Mouse (Mus musculus) stomach, postnatal 0 days (tissue): ENCODE measurements at regions not wholly inside any gene's neighbourhood (a gene's known extent, or its start where the extent isn't known, plus 50 kb on each side); places are given as distances from the start of the nearest gene placed in this dataset.
A peak's percentile ranks its signal among the peaks of the same experiment; 100 is the strongest.

Source experiments
- ATAC-seq: fragments of 200-750 bp; cut with Nextera tagmentation; 2 replicates; pipeline ENCODE4 v1.8.0; 2017; ENCODE audit not compliant: low FRiP score, low TSS enrichment
- DNase-seq: peaks from one replicate; pipeline ENCODE4 v3.0.0-alpha.2; 2016; ENCODE audit warnings: low spot score
- H3K27ac ChIP-seq: fragments of 300-500 bp; sonication (generic); replicated peaks from 2 replicates; pipeline ENCODE4 v1.5.1; 2014; ENCODE audit warnings: mild to moderate bottlenecking, control low read depth
- H3K27me3 ChIP-seq: fragments of 300-500 bp; sonication (generic); 2 replicates; pipeline ENCODE4 v1.6.1; 2014; ENCODE audit warnings: low read length; ENCODE audit not compliant: control insufficient read depth, insufficient read depth
- H3K36me3 ChIP-seq: fragments of 300-500 bp; sonication (generic); 2 replicates; pipeline ENCODE4 v1.6.1; 2014; ENCODE audit warnings: low read length, mixed read lengths; ENCODE audit not compliant: control insufficient read depth, insufficient read depth
- H3K4me1 ChIP-seq: fragments of 300-500 bp; sonication (generic); replicated peaks from 2 replicates; pipeline ENCODE4 v1.6.1; 2014; ENCODE audit warnings: antibody characterized with exemption; ENCODE audit not compliant: control insufficient read depth, insufficient read depth
- H3K4me2 ChIP-seq: fragments of 300-500 bp; sonication (generic); replicated peaks from 2 replicates; pipeline ENCODE4 v1.6.1; 2014; ENCODE audit warnings: low read depth, mild to moderate bottlenecking, control low read depth, moderate library complexity
- H3K4me3 ChIP-seq: fragments of 300-500 bp; sonication (generic); 2 replicates; pipeline ENCODE4 v1.5.1; 2014; ENCODE audit warnings: low read depth, low read length, control low read depth
- H3K9ac ChIP-seq: fragments of 300-500 bp; sonication (generic); 2 replicates; pipeline ENCODE4 v1.6.1; 2014; ENCODE audit warnings: mild to moderate bottlenecking, low read length, control low read depth, mixed read lengths
- H3K9me3 ChIP-seq: fragments of 300-500 bp; sonication (generic); 2 replicates; pipeline ENCODE4 v1.6.1; 2016; ENCODE audit warnings: low read length; ENCODE audit not compliant: control insufficient read depth
- CTCF ChIP-seq: IDR thresholded peaks from 2 replicates; pipeline ENCODE4 v1.5.1; 2016; ENCODE audit warnings: antibody characterized with exemption, low read depth, mild to moderate bottlenecking, moderate library complexity
- EP300 ChIP-seq: optimal IDR thresholded peaks from 2 replicates; pipeline ENCODE3; 2016; ENCODE audit warnings: antibody characterized with exemption
- WGBS: fragments of 180-500 bp; shearing (Covaris S2); extraction: QIAGEN DNeasy Blood & Tissue Kit; methylation state at CpG from one replicate; pipeline ENCODE4 v1.1.7; 2014; 5-methylcytosine and 5-hydroxymethylcytosine counted together

DNA sequence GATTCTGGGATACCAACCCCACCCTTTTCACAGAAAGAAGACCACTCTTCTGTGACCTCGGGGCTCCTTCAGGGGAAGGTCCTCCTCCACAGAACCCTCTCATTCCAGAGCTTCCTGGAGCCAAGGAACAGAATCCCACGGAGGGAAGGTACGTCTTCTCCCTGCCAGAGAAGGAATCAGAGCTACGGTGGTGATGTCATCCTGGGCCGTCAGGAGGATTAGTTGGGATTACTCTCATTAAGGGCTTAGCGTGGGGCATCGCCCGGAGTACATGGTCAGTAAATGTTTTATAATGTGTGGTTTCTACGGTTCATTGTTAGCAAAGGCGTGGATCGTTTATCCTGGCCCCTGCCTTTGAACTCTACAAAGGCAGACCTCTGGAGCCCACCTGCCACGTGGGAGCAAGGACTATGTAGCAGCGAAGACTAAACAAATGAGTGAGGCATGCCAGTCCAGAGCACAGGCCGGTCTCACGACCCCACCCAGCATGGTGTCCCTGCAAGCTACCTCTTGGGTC lies 221.1 kb downstream of the Uaca start:
- H3K4me1 ChIP-seq: peaks cover 2% of the 10 kb centered on the region; the same call in 1 of the 2 replicates
- no peaks in the 10 kb centered on the region for H3K9me3 ChIP-seq
- TF ChIP-seq CTCF (no peak), EP300 (no peak)
- no peaks in the 10 kb centered on the region for H3K36me3 ChIP-seq
- ATAC-seq: no peak
- H3K4me2 ChIP-seq: no peak overlapping the region
- WGBS: 33% methylated on average over 15 of the region's 15 CpGs
- H3K27me3 ChIP-seq: no peaks in the 10 kb centered on the region
- no peak overlapping the region for H3K4me3 ChIP-seq
- H3K9ac ChIP-seq: no peak overlapping the region
- no peak for DNase-seq
- no peak overlapping the region for H3K27ac ChIP-seq

DNA sequence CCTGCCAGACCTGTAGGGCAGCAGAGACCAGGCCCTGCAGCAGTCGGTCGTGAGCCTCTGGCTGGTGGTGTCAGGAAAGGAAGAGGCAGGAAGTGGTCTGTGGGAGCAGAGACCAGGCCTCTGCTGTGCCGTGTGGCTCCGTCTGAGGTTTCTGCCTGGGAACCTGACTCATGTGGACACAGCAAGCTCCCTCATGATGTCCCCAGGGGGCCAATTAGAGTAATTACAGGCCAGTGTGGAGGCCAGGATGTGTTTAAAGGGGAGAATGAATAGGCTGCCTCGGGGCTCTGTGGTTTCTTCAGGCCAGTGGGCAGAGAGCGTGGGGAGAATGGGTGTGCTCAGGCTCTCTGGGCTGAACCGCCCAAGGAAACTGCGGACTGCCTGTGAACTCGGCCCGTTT lies 222.3 kb downstream of the Uaca start:
- ATAC-seq: no peak
- 72% methylated on average over 10 of the region's 10 CpGs for WGBS
- no peaks in the 10 kb centered on the region for H3K36me3 ChIP-seq

DNA sequence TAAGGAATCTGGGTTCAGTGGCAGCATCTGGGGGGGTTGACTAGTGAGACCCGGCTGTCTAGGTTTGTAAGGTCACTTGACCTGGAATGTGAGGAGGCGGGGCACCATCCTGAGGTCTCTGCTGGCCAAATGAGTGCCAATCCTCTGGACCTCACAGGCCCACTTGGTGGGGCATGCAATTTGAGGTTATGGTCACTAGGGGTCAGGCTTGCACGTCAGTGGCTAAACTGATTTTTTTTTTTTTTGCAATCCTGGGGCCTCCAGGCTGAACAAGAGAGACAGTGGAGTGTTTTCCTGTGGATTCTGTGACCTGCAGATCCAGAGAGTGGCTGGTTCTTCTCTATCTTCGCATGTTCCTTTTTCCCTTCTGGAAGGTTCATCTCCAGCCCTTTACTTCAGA lies 225.6 kb downstream of the Uaca start:
- H3K27me3 ChIP-seq: no peaks in the 10 kb centered on the region
- no peak overlapping the region for H3K27ac ChIP-seq
- WGBS: 74% methylated on average over 4 of the region's 4 CpGs
- no peak overlapping the region for H3K4me2 ChIP-seq
- no peaks in the 10 kb centered on the region; the same call in 1 of the 2 replicates for H3K9me3 ChIP-seq
- no peak for ATAC-seq
- no peak for DNase-seq
- no peaks in the 10 kb centered on the region for H3K36me3 ChIP-seq
- H3K4me3 ChIP-seq: no peak overlapping the region
- TF ChIP-seq EP300: no peak
- TF ChIP-seq CTCF: peak; percentile 59
- no peak overlapping the region for H3K9ac ChIP-seq
- no peaks in the 10 kb centered on the region for H3K4me1 ChIP-seq

More for the DNA sequence above, 222.3 kb downstream of the Uaca start:
- no peak overlapping the region for H3K9ac ChIP-seq
- H3K27ac ChIP-seq: no peak overlapping the region
- no peak overlapping the region for H3K4me3 ChIP-seq
- H3K4me1 ChIP-seq: peaks cover 2% of the 10 kb centered on the region; the same call in 1 of the 2 replicates
- no peaks in the 10 kb centered on the region; the same call in 1 of the 2 replicates for H3K9me3 ChIP-seq
- no peak for DNase-seq
- H3K4me2 ChIP-seq: no peak overlapping the region
- TF ChIP-seq CTCF (no peak), EP300 (no peak)
- H3K27me3 ChIP-seq: no peaks in the 10 kb centered on the region

DNA sequence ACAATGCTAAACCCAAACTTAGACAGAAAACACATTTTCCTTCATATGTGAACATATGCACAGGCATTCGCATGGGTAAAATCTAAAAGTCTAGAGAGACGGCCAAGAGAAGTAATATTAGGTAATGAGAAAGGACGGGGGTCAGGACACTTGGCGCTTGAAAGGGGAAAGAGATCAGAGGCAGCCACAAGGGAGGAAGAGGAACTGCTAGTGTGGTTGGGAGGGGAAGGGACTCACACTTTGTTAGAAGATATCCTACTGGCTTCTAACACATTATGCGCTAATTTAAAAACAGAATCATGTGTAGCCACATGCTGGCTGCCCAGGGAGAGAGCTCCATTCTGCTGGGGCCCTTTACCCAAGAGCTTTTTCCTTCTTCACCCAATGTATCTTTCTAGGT lies 227.5 kb downstream of the Uaca start:
- no peak for DNase-seq
- Histone ChIP-seq H3K9ac (no peak overlapping the region), H3K27me3 (no peaks in the 10 kb centered on the region), H3K9me3 (no peaks in the 10 kb centered on the region; the same call in 1 of the 2 replicates), H3K4me2 (no peak overlapping the region), H3K4me1 (no peaks in the 10 kb centered on the region), H3K4me3 (no peak overlapping the region), H3K36me3 (no peaks in the 10 kb centered on the region), H3K27ac (no peak overlapping the region)
- 86% methylated on average over 5 of the region's 5 CpGs for WGBS
- no peak for ATAC-seq
- TF ChIP-seq EP300 (no peak), CTCF (no peak)

DNA sequence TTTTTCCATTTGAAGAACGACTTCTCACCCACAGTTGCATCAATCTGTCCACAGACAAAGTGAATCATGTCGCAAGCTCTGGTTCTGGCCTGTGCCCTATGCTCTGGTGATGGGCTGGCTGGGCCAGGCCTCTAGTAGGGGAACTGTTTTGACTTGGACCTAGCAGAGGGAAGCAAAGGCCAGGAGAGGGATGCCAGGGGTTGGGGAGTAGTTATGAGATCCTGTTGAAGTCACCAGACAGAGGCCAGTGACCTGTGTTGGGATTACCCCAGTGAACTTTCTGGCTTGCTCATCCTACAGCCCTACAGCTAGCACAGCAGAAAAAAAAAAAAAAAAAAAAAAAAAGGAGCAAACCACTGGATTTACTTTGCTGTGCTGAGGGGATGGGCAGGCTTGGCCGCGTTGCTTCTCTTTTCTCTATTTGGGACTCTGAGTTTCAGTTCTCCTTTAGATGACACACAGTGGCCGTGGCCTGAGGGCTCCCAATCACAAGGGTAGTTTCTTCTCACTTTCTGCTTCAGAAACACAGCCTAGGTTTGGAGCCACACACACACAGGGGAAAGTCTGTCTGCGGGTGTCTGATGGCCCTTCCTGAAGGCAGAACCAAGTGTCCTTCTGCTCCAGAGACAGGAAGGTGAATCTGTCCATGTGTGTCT lies 228.2 kb downstream of the Uaca start:
- WGBS: 72% methylated on average over 6 of the region's 6 CpGs
- no peak for ATAC-seq
- Histone ChIP-seq H3K9ac (no peak overlapping the region), H3K4me3 (no peak overlapping the region), H3K27me3 (no peaks in the 10 kb centered on the region), H3K4me1 (no peaks in the 10 kb centered on the region), H3K4me2 (no peak overlapping the region), H3K36me3 (no peaks in the 10 kb centered on the region), H3K9me3 (no peaks in the 10 kb centered on the region; the same call in 1 of the 2 replicates), H3K27ac (no peak overlapping the region)
- DNase-seq: no peak
- TF ChIP-seq CTCF (no peak), EP300 (no peak)

DNA sequence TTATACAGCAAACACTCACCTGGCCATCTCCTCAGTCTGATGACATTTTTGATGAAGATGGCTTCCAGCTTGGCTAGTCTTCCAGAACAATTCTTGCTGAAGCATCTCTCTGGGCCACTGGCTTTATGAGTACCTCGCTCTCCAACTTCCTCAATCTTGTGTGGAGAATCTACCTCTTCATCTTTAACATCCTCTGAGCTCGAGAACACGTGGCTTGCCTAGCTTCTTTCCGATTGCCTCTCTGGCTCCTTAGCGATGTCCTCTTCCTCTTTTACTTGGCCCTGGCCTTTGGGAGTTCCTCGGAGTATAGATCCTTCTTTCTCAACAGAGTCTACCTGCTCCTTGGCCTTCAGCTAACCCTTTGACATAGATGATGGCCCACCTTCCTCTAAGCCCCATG lies 231.0 kb downstream of the Uaca start:
- no peaks in the 10 kb centered on the region for H3K4me1 ChIP-seq
- H3K4me3 ChIP-seq: no peak overlapping the region
- DNase-seq (no peak), ATAC-seq (no peak)
- H3K4me2 ChIP-seq: no peak overlapping the region
- no peaks in the 10 kb centered on the region for H3K36me3 ChIP-seq
- H3K27me3 ChIP-seq: no peaks in the 10 kb centered on the region
- no peak overlapping the region for H3K27ac ChIP-seq
- H3K9me3 ChIP-seq: no peaks in the 10 kb centered on the region; the same call in 1 of the 2 replicates
- TF ChIP-seq CTCF (no peak), EP300 (no peak)
- WGBS: 93% methylated on average over 6 of the region's 6 CpGs
- H3K9ac ChIP-seq: no peak overlapping the region
